Mouse (Mus musculus) liver, adult 2 months (tissue): Measurements from ENCODE around the gene Rnase2b. TPM values are rescaled to one million over a fixed set of nuclear protein-coding genes. Genes with fewer than 3 reads are reported as not detected.
"Not testable (repeated sequence)": the region's sequence is repeated elsewhere in the genome, so short reads cannot be mapped to it uniquely, and the experiment has no call there.

ENCODE experiments used
- DNase-seq: peaks from one replicate; pipeline ENCODE4 v3.0.0-alpha.2; 2011; ENCODE audit warnings: low read depth, low spot score; ENCODE audit errors: extremely low read depth
- H3K27ac ChIP-seq: fragments of 200-500 bp; replicated peaks from 2 replicates; pipeline ENCODE4 v1.5.1; 2012; ENCODE audit warnings: low read depth, mild to moderate bottlenecking, control low read depth, inconsistent platforms, low read length; ENCODE audit not compliant: insufficient read depth
- H3K27me3 ChIP-seq: fragments of 200-500 bp; 2 replicates; pipeline ENCODE4 v1.6.1; 2012; ENCODE audit warnings: mild to moderate bottlenecking, moderate library complexity, low read length, inconsistent platforms; ENCODE audit not compliant: control insufficient read depth, insufficient read depth
- H3K36me3 ChIP-seq: fragments of 200-500 bp; 2 replicates; pipeline ENCODE4 v1.6.1; 2012; ENCODE audit warnings: low read length, inconsistent platforms; ENCODE audit not compliant: control insufficient read depth, insufficient read depth
- H3K4me1 ChIP-seq: fragments of 200-500 bp; 2 replicates; pipeline ENCODE4 v1.6.1; 2011; ENCODE audit warnings: low read length; ENCODE audit not compliant: control insufficient read depth, insufficient read depth
- H3K4me3 ChIP-seq: fragments of 200-500 bp; 2 replicates; pipeline ENCODE4 v1.5.1; 2011; ENCODE audit warnings: low read depth, mild to moderate bottlenecking, control low read depth, low read length, moderate library complexity; ENCODE audit not compliant: insufficient read depth
- H3K79me2 ChIP-seq: fragments of 200-500 bp; 2 replicates; pipeline ENCODE4 v1.6.1; 2012; ENCODE audit warnings: inconsistent platforms, mild to moderate bottlenecking, low read length, moderate library complexity; ENCODE audit not compliant: control insufficient read depth, insufficient read depth
- H3K9ac ChIP-seq: fragments of 200-500 bp; 2 replicates; pipeline ENCODE4 v1.6.1; 2012; ENCODE audit warnings: low read depth, mild to moderate bottlenecking, control low read depth, inconsistent platforms, low read length
- CTCF ChIP-seq: fragments of 200-500 bp; IDR thresholded peaks from 2 replicates; pipeline ENCODE4 v1.5.1; 2011; ENCODE audit warnings: low read depth, low read length, control low read depth
- POLR2A ChIP-seq: fragments of 200-500 bp; IDR thresholded peaks from 2 replicates; pipeline ENCODE4 v1.6.1; 2011; ENCODE audit warnings: low read length, control low read depth; ENCODE audit not compliant: insufficient read depth; ENCODE audit errors: extremely low read depth
- WGBS: fragments of 180-500 bp; shearing (Covaris S2); methylation state at CpG from one replicate; pipeline ENCODE4 v1.1.7; 2018; 5-methylcytosine and 5-hydroxymethylcytosine counted together
- polyA plus RNA-seq: library from polyadenylated mRNA; depleted of rRNA; stranded (reverse); fragments of >200 nt; gene quantifications from 2 replicates; pipeline ENCODE4 v1.2.3, GENCODE M21; 2012
- total RNA-seq: library from RNA; depleted of rRNA; stranded (reverse); fragments of >200 nt; gene quantifications from 2 replicates; pipeline ENCODE4 v1.2.3, GENCODE M21; 2014

Gene Rnase2b
- total and polyA plus RNA-seq, 2 experiments: not detected

- 34% methylated on average over 9 of the region's 9 CpGs for WGBS
- not testable (repeated sequence) for H3K4me3 ChIP-seq, H3K79me2 ChIP-seq, H3K36me3 ChIP-seq, H3K27me3 ChIP-seq, H3K27ac ChIP-seq, H3K9ac ChIP-seq, H3K4me1 ChIP-seq
- DNase-seq: peak; percentile 15
- peak; percentile 64 for TF ChIP-seq CTCF
Measured at GRCm38 (mm10) chr14:51172095-51172865, 10.2 kb downstream of the Rnase2b start.

- not testable (repeated sequence) for H3K36me3 ChIP-seq, H3K79me2 ChIP-seq, H3K4me1 ChIP-seq, DNase-seq, H3K27me3 ChIP-seq, H3K9ac ChIP-seq, H3K4me3 ChIP-seq, H3K27ac ChIP-seq
- 60% methylated on average over 4 of the region's 4 CpGs for WGBS
Measured at GRCm38 (mm10) chr14:51172947-51173346, 10.9 kb downstream of the Rnase2b start.

GRCm38 (mm10) chr14:51173843-51174242 is 11.8 kb downstream of the Rnase2b start:
- no peak for DNase-seq
- Histone ChIP-seq H3K36me3 (no peaks in the 10 kb centered on the region), H3K9ac (no peak overlapping the region), H3K79me2 (no peaks in the 10 kb centered on the region), H3K27me3 (no peaks in the 10 kb centered on the region), H3K4me1 (no peaks in the 10 kb centered on the region), H3K4me3 (no peak overlapping the region), H3K27ac (no peak overlapping the region)
- TF ChIP-seq CTCF (no peak), POLR2A (no peak)
- 91% methylated on average over 4 of the region's 4 CpGs for WGBS

- H3K36me3 ChIP-seq, H3K27me3 ChIP-seq, H3K4me3 ChIP-seq, H3K9ac ChIP-seq, H3K79me2 ChIP-seq, H3K27ac ChIP-seq, H3K4me1 ChIP-seq, DNase-seq: not testable (repeated sequence)
- 73% methylated on average over 2 of the region's 2 CpGs for WGBS
Measured at GRCm38 (mm10) chr14:51181051-51181450, 19.0 kb downstream of the Rnase2b start.

- Histone ChIP-seq H3K4me3 (no peak overlapping the region), H3K9ac (no peak overlapping the region), H3K79me2 (no peaks in the 10 kb centered on the region), H3K4me1 (no peaks in the 10 kb centered on the region), H3K27me3 (no peaks in the 10 kb centered on the region), H3K27ac (no peak overlapping the region), H3K36me3 (no peaks in the 10 kb centered on the region)
- WGBS: 80% methylated on average over 4 of the region's 4 CpGs
- no peak for DNase-seq
- no peak for TF ChIP-seq CTCF
- no peak for TF ChIP-seq POLR2A
Measured at GRCm38 (mm10) chr14:51195681-51196080, 33.6 kb downstream of the Rnase2b start.

GRCm38 (mm10) chr14:51199098-51200023 is 37.3 kb downstream of the Rnase2b start, which contains the start of gene Ang2:
TSS of gene Ang2 (minus strand) at chr14:51199148.
- no peaks in the 10 kb centered on the region for H3K4me1 ChIP-seq
- TF ChIP-seq POLR2A: no peak
- no peak for TF ChIP-seq CTCF
- no peak for DNase-seq
- no peaks in the 10 kb centered on the region for H3K27me3 ChIP-seq
- H3K79me2 ChIP-seq: no peaks in the 10 kb centered on the region
- 82% methylated on average over 5 of the region's 5 CpGs for WGBS
- no peak within 1 kb of the TSS for H3K27ac ChIP-seq
- H3K9ac ChIP-seq: no peak within 1 kb of the TSS
- H3K4me3 ChIP-seq: no peak within 1 kb of the TSS
- H3K36me3 ChIP-seq: no peaks in the 10 kb centered on the region
